Mouse (Mus musculus) intestine, embryonic 15.5 days (tissue): Measurements from ENCODE around the gene Thada. TPM values are rescaled to one million over a fixed set of nuclear protein-coding genes. Genes with fewer than 3 reads are reported as not detected.

ENCODE experiments used
- ATAC-seq: fragments of 200-750 bp; cut with Nextera tagmentation; 2 replicates; pipeline ENCODE4 v1.8.0; 2017; ENCODE audit warnings: moderate TSS enrichment, moderate library complexity
- H3K27ac ChIP-seq: fragments of 300-500 bp; sonication (generic); 2 replicates; pipeline ENCODE4 v1.5.1; 2015; ENCODE audit warnings: mild to moderate bottlenecking, inconsistent platforms
- H3K27me3 ChIP-seq: fragments of 300-500 bp; sonication (generic); replicated peaks from 2 replicates; pipeline ENCODE4 v1.6.1; 2015; ENCODE audit warnings: inconsistent platforms
- H3K36me3 ChIP-seq: fragments of 300-500 bp; sonication (generic); 2 replicates; pipeline ENCODE4 v1.6.1; 2015; ENCODE audit warnings: inconsistent platforms
- H3K4me1 ChIP-seq: fragments of 300-500 bp; sonication (generic); replicated peaks from 2 replicates; pipeline ENCODE4 v1.6.1; 2015; ENCODE audit warnings: inconsistent platforms
- H3K4me2 ChIP-seq: fragments of 300-500 bp; sonication (generic); replicated peaks from 2 replicates; pipeline ENCODE4 v1.6.1; 2015; ENCODE audit warnings: mild to moderate bottlenecking, inconsistent platforms
- H3K4me3 ChIP-seq: fragments of 300-500 bp; sonication (generic); replicated peaks from 2 replicates; pipeline ENCODE4 v1.5.1; 2015; ENCODE audit warnings: inconsistent platforms
- H3K9ac ChIP-seq: fragments of 300-500 bp; sonication (generic); 2 replicates; pipeline ENCODE4 v1.6.1; 2015; ENCODE audit warnings: inconsistent platforms
- H3K9me3 ChIP-seq: fragments of 300-500 bp; sonication (generic); 2 replicates; pipeline ENCODE4 v1.6.1; 2016; ENCODE audit warnings: inconsistent platforms
- WGBS: fragments of 180-500 bp; shearing (Covaris S2); methylation state at CpG from one replicate; pipeline ENCODE4 v1.1.7; 2015; 5-methylcytosine and 5-hydroxymethylcytosine counted together
- polyA plus RNA-seq: library from polyadenylated mRNA; unstranded; fragments of >200 nt; fragmentation: Nextera tagmentation; extraction: Ambion mirVana; gene quantifications from 2 replicates; pipeline ENCODE4 v1.2.1, GENCODE M21; 2015

The Thada gene
- polyA plus RNA-seq, 1 experiment from 2014 or later, result 6.3 TPM

- Histone ChIP-seq H3K4me1 (peaks cover 23% of the 10 kb centered on the region), H3K4me2 (no peak overlapping the region), H3K4me3 (no peak overlapping the region), H3K9ac (no peak overlapping the region), H3K27me3 (no peaks in the 10 kb centered on the region), H3K27ac (no peak overlapping the region), H3K36me3 (0 out of 2 replicates have a peak, but pooled peaks cover 6% of the 10 kb centered on the region), H3K9me3 (no peaks in the 10 kb centered on the region)
- WGBS, result 91% methylated on average over 3 of the region's 3 CpGs
- no peak for ATAC-seq
Observed at GRCm38 (mm10) chr17:84207611-84208010, 258.4 kb downstream of the Thada start.

- ATAC-seq, result no peak
- no peak overlapping the region for H3K27ac ChIP-seq
- no peak overlapping the region for H3K4me3 ChIP-seq
- no peak overlapping the region for H3K9ac ChIP-seq
- no peak overlapping the region for H3K4me2 ChIP-seq
- no peaks in the 10 kb centered on the region for H3K27me3 ChIP-seq
- peaks cover 23% of the 10 kb centered on the region for H3K4me1 ChIP-seq
- 0 out of 2 replicates have a peak, but pooled peaks cover 3% of the 10 kb centered on the region for H3K36me3 ChIP-seq
- H3K9me3 ChIP-seq, result no peaks in the 10 kb centered on the region
- 78% methylated on average over 3 of the region's 3 CpGs for WGBS
Observed at GRCm38 (mm10) chr17:84206239-84206638, 259.8 kb downstream of the Thada start.

GRCm38 (mm10) chr17:84204962-84205361 is 261.0 kb downstream of the Thada start:
- 77% methylated on average over 5 of the region's 5 CpGs for WGBS

GRCm38 (mm10) chr17:84203340-84203739 is 262.7 kb downstream of the Thada start:
- Histone ChIP-seq H3K9ac (no peak overlapping the region), H3K4me3 (no peak overlapping the region), H3K36me3 (0 out of 2 replicates have a peak, but pooled peaks cover 3% of the 10 kb centered on the region), H3K4me1 (peaks cover 23% of the 10 kb centered on the region), H3K4me2 (no peak overlapping the region), H3K27ac (peak overlapping the region; percentile 56; the same call in 1 of the 2 replicates), H3K9me3 (no peaks in the 10 kb centered on the region), H3K27me3 (no peaks in the 10 kb centered on the region)
- ATAC-seq, result peak; percentile 54
- WGBS, result 59% methylated on average over 7 of the region's 7 CpGs

More at GRCm38 (mm10) chr17:84204962-84205361, 261.0 kb downstream of the Thada start:
- Histone ChIP-seq H3K9ac (no peak overlapping the region), H3K4me2 (no peak overlapping the region), H3K36me3 (0 out of 2 replicates have a peak, but pooled peaks cover 3% of the 10 kb centered on the region), H3K9me3 (no peaks in the 10 kb centered on the region), H3K27ac (no peak overlapping the region), H3K4me3 (no peak overlapping the region), H3K27me3 (no peaks in the 10 kb centered on the region), H3K4me1 (peaks cover 23% of the 10 kb centered on the region)
- no peak for ATAC-seq

- no peaks in the 10 kb centered on the region for H3K9me3 ChIP-seq
- 88% methylated on average over 5 of the region's 5 CpGs for WGBS
- no peak overlapping the region for H3K4me3 ChIP-seq
- no peak overlapping the region for H3K4me2 ChIP-seq
- ATAC-seq, result no peak
- peaks cover 24% of the 10 kb centered on the region for H3K4me1 ChIP-seq
- no peak overlapping the region for H3K9ac ChIP-seq
- H3K27ac ChIP-seq, result no peak overlapping the region
- H3K27me3 ChIP-seq, result no peaks in the 10 kb centered on the region
- H3K36me3 ChIP-seq, result 0 out of 2 replicates have a peak, but pooled peaks cover 3% of the 10 kb centered on the region
Observed at GRCm38 (mm10) chr17:84201183-84201582, 264.8 kb downstream of the Thada start.

GRCm38 (mm10) chr17:84197912-84198344 is 268.1 kb downstream of the Thada start:
- H3K4me2 ChIP-seq, result no peak overlapping the region
- no peaks in the 10 kb centered on the region for H3K9me3 ChIP-seq
- no peak overlapping the region for H3K4me3 ChIP-seq
- H3K36me3 ChIP-seq, result no peaks in the 10 kb centered on the region
- no peak overlapping the region for H3K9ac ChIP-seq
- no peak overlapping the region for H3K27ac ChIP-seq
- H3K4me1 ChIP-seq, result peaks cover 6% of the 10 kb centered on the region; the same call in 1 of the 2 replicates
- WGBS, result 50% methylated on average over 4 of the region's 4 CpGs
- ATAC-seq, result 0 out of 2 replicates have a peak, but pooled peaks have one; percentile 29
- no peaks in the 10 kb centered on the region for H3K27me3 ChIP-seq

GRCm38 (mm10) chr17:84196329-84196728 is 269.7 kb downstream of the Thada start:
- Histone ChIP-seq H3K27me3 (no peaks in the 10 kb centered on the region), H3K4me3 (no peak overlapping the region), H3K9me3 (no peaks in the 10 kb centered on the region), H3K36me3 (no peaks in the 10 kb centered on the region), H3K4me1 (peaks cover 6% of the 10 kb centered on the region; the same call in 1 of the 2 replicates), H3K9ac (no peak overlapping the region), H3K27ac (no peak overlapping the region), H3K4me2 (no peak overlapping the region)
- ATAC-seq, result no peak

- peaks cover 6% of the 10 kb centered on the region; the same call in 1 of the 2 replicates for H3K4me1 ChIP-seq
- H3K36me3 ChIP-seq, result no peaks in the 10 kb centered on the region
- no peak overlapping the region for H3K4me2 ChIP-seq
- no peak overlapping the region for H3K9ac ChIP-seq
- WGBS, result 76% methylated on average over 3 of the region's 3 CpGs
- no peaks in the 10 kb centered on the region for H3K9me3 ChIP-seq
- H3K27ac ChIP-seq, result no peak overlapping the region
- no peak for ATAC-seq
- no peak overlapping the region for H3K4me3 ChIP-seq
- no peaks in the 10 kb centered on the region for H3K27me3 ChIP-seq
Observed at GRCm38 (mm10) chr17:84195835-84196234, 270.2 kb downstream of the Thada start.

GRCm38 (mm10) chr17:84195003-84195395 is 271.0 kb downstream of the Thada start:
- Histone ChIP-seq H3K4me1 (peaks cover 13% of the 10 kb centered on the region), H3K27ac (no peak overlapping the region), H3K9me3 (no peaks in the 10 kb centered on the region), H3K9ac (no peak overlapping the region), H3K4me3 (no peak overlapping the region), H3K4me2 (no peak overlapping the region), H3K27me3 (no peaks in the 10 kb centered on the region), H3K36me3 (no peaks in the 10 kb centered on the region)
- no peak for ATAC-seq
- 40% methylated on average over 4 of the region's 4 CpGs for WGBS

GRCm38 (mm10) chr17:84194282-84195002 is 271.6 kb downstream of the Thada start:
- no peak overlapping the region for H3K4me2 ChIP-seq
- no peak overlapping the region for H3K4me3 ChIP-seq
- H3K36me3 ChIP-seq, result no peaks in the 10 kb centered on the region
- ATAC-seq, result no peak
- WGBS, result 85% methylated on average over 4 of the region's 4 CpGs
- no peak overlapping the region for H3K27ac ChIP-seq
- H3K27me3 ChIP-seq, result no peaks in the 10 kb centered on the region
- peaks cover 19% of the 10 kb centered on the region for H3K4me1 ChIP-seq
- no peaks in the 10 kb centered on the region for H3K9me3 ChIP-seq
- H3K9ac ChIP-seq, result no peak overlapping the region

- WGBS, result 89% methylated on average over 9 of the region's 9 CpGs
- Histone ChIP-seq H3K4me3 (no peak overlapping the region), H3K36me3 (no peaks in the 10 kb centered on the region), H3K4me2 (no peak overlapping the region), H3K9ac (no peak overlapping the region), H3K27me3 (no peaks in the 10 kb centered on the region), H3K4me1 (peaks cover 29% of the 10 kb centered on the region), H3K27ac (no peak overlapping the region), H3K9me3 (no peaks in the 10 kb centered on the region)
- ATAC-seq, result no peak
Observed at GRCm38 (mm10) chr17:84193411-84193810, 272.6 kb downstream of the Thada start.

- Histone ChIP-seq H3K4me3 (no peak overlapping the region), H3K36me3 (no peaks in the 10 kb centered on the region), H3K27ac (no peak overlapping the region), H3K27me3 (no peaks in the 10 kb centered on the region), H3K9ac (no peak overlapping the region), H3K4me2 (no peak overlapping the region), H3K9me3 (no peaks in the 10 kb centered on the region), H3K4me1 (peaks cover 23% of the 10 kb centered on the region)
- ATAC-seq, result no peak
- WGBS, result 90% methylated on average over 4 of the region's 4 CpGs
Observed at GRCm38 (mm10) chr17:84191946-84192345, 274.1 kb downstream of the Thada start.

GRCm38 (mm10) chr17:84190885-84191284 is 275.1 kb downstream of the Thada start:
- no peaks in the 10 kb centered on the region for H3K9me3 ChIP-seq
- no peak overlapping the region for H3K9ac ChIP-seq
- H3K4me3 ChIP-seq, result no peak overlapping the region
- WGBS, result 28% methylated on average over 8 of the region's 8 CpGs
- ATAC-seq, result no peak
- no peak overlapping the region for H3K27ac ChIP-seq
- H3K27me3 ChIP-seq, result no peaks in the 10 kb centered on the region
- H3K4me2 ChIP-seq, result no peak overlapping the region
- H3K4me1 ChIP-seq, result peaks cover 23% of the 10 kb centered on the region
- no peaks in the 10 kb centered on the region for H3K36me3 ChIP-seq
